Mouse (Mus musculus) frontal cortex, postnatal 14 days (tissue): ENCODE data around the gene Naa50.
A peak's percentile ranks its signal among the peaks of the same experiment; 100 is the strongest.

Source experiments
- DNase-seq, 2 experiments: peaks; one replicate each; pipeline ENCODE4 v3.0.0; 2022; ENCODE audit warnings: low spot score in 2 of 2

Naa50 gene

GRCm38 (mm10) chr16:44140186-44140787 is 657 bp downstream of the Naa50 start:
- DNase-seq = peak; percentile 49 to 71

DNA sequence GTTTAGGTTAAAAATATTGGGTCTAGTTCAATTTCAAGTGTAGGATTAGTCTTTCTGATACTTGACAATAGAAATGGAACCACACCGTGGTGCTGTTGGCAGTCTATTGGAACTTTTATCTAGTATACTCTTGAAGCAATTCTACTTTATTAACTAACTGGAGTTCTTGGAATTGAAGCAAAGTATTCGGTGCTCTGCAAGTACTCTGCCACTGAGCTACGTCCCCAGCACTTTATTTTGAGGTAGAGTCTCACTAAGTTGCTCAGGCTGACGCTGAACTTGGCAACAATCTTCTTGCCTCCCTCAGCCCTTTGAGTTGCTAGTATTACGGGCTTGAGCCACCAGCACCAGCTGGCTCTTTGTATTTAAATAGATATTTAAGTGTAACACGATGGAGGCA is 1.9 kb downstream of the Naa50 start:
- DNase-seq = no peak

GRCm38 (mm10) chr16:44149002-44149767 is 9.6 kb downstream of the Naa50 start:
- DNase-seq = no peak

DNA sequence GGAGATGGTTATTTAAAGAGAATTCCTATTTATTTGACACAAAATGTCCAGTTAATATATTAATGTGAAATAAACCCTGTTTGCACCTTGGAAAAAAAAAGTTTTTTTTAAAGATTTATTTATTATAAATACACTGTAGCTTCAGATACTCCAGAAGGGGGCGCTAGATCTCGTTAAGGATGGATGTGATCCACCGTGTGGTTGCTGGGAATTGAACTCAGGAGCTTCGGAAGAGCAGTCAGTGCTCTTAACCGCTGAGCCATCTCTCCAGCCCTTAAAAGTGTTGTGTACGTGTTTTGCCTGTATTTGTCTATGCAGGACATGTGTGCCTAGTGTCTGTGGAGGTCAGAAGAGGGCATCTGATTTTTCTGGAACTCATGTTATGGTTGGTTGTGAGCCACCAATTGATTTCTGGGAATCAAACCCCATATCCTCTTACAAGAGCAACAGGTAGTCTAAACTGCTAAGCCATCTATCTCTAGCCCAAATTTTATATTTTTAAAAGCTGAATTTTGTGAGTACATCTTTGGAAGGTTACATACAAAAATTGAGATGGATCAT is 14.9 kb downstream of the Naa50 start:
- DNase-seq = no peak

DNA sequence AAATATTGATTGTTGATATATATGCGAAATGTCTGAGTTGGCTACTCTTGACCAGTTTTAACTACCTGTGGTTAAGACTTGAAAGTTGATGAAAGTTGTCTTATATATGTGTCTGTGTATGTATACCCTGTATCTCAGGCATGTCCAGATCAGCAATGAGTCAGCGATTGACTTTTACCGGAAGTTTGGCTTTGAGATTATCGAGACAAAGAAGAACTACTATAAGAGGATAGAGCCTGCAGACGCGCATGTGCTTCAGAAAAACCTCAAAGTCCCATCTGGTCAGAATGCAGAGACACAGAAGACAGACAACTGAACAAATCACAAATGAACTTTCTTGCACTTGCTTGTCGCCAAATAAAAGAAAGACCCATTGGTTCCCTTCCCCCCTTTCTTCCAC is 19.7 kb downstream of the Naa50 start:
- DNase-seq = no peak

GRCm38 (mm10) chr16:44163831-44164230 is 24.2 kb downstream of the Naa50 start:
- DNase-seq = no peak

DNA sequence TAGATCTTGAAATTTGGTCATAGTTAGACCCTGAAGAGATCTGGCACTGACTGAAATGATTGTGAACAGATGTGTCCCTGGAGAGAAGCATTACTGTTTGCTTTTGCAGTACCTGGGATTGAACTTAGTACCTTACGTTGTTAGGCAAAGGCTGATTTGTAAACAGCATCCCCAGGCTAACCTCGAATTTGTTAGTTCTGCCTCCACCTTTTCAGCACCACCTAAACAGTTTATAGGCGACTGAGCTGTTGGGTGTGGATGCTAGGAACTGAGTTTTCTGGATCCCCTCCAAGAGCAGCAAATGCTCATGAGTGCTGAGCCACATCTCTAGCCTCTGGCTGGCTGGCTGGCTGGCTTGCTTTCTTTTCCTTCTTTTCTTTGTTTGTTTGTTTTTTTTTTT is 25.6 kb downstream of the Naa50 start:
- DNase-seq = no peak

- no peak for DNase-seq
Measured at GRCm38 (mm10) chr16:44168990-44169389, 29.4 kb downstream of the Naa50 start.

- peak; percentile 97 to 98 for DNase-seq
Measured at GRCm38 (mm10) chr16:44172297-44173154, 32.9 kb downstream of the Naa50 start.

DNA sequence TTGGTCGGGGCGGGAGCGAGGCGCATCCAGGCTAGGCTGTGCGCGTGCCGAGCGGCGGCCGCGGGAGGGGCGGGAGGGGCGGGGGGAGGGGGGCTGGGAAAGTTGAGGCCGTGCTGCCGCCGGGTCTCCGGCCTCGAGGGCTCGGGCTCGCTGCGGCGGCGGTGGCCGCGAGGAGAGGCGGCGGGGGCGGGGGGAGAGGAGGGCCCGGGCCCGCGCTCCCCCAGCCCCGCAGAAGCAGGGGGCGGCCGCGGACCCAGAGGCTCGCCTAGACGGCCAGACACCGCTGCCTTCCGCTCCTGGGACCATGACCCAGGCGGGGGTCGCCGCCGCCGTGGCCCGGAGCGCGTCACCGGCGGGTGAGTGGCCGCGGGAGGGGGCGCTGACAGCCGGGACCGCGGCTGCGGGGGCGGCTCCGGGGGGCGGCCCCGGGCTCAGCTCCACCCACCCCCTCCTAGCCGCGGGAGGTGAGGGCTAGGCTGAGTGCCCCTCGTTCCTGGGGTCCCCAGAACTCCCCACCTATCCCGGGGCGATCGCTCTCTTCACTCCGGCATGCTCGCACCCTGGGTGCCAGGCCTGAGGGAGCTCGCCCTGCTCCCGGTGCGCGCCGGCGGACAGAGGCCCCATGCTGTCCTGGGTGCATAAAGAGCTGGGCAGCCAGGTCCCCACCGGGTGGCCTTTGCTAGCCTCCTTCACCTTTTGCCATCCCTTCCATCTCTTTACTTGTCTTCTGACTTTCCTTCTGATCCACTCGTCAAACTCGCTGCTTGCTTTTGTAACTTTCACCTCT is 33.7 kb downstream of the Naa50 start, which contains the start of gene Usf3:
Gene Usf3 (plus strand): TSS at position 92 of the 787 bp plus-strand sequence.
- DNase-seq = peak; percentile 26 to 40

DNA sequence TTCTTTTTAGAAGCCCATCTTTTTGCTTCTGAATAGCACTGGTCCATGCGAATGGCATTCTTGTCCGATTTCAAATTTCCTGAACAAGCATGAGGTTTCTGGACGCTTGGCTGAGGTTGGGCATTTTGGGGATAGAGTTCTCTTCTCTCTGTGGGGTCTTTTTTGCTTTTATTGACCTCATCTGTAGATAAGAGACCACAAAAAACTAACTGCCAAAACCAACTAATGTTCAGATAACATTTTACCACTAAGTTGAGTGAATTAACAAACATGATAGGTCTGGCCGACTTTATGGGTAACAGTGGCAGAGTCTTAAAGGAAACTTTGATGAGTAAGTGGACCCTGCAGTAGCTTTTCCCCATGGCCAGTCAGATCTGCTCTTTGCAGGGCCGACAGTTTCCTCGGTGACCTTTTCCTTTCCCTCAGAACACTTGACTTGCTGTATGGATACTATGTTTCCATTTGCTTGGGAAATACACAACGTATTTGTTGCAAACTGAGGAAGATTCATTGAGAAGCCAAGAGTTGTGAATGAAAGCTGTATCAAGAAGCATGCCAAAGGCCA is 34.4 kb downstream of the Naa50 start:
- DNase-seq = no peak

DNA sequence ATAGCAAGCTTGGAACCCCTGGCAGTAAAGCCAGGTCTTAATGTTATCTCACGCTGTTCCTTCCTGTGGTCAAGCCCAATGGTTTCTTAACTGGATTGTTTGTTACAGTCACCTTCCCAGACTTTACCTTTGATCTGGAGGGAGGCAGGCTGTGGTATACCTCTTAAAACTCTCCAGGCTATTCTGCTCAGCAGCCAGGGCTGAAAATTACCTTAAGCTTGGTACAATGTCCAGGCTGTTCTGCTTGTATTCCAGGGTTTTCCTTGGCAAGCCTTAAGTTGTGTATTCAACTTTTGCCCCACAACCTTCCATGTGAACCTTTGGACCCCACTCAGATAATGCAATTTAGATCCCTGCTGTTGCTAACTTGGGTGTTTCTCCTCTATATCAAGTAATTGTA is 35.4 kb downstream of the Naa50 start:
- DNase-seq = no peak

GRCm38 (mm10) chr16:44176511-44176910 is 36.9 kb downstream of the Naa50 start:
- no peak for DNase-seq

GRCm38 (mm10) chr16:44178555-44178954 is 38.9 kb downstream of the Naa50 start:
- no peak for DNase-seq

DNA sequence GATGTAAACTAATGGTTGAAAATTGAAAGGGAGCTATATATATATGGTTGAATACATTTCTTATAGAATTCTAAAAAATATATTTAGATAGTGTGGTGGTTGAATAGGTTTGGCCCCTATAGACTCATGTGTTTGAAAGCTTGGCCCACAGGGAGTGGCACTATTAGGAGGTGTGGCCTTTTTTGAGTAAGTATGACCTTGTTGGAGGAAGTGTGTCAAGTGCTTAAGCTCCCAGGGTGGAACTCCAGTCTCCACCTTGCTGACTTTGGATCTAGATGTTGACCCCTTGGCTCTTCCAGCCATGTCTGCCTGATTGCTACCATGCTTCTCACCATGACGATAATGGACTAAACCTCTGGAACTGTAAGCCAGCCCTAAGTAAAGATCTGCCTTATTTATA is 43.0 kb downstream of the Naa50 start:
- no peak for DNase-seq

- DNase-seq = no peak
Measured at GRCm38 (mm10) chr16:44184769-44185168, 45.1 kb downstream of the Naa50 start.

GRCm38 (mm10) chr16:44187172-44187571 is 47.5 kb downstream of the Naa50 start:
- DNase-seq = no peak

GRCm38 (mm10) chr16:44188766-44189165 is 49.1 kb downstream of the Naa50 start:
- no peak for DNase-seq

- no peak for DNase-seq
Measured at GRCm38 (mm10) chr16:44190032-44190431, 50.4 kb downstream of the Naa50 start.

DNA sequence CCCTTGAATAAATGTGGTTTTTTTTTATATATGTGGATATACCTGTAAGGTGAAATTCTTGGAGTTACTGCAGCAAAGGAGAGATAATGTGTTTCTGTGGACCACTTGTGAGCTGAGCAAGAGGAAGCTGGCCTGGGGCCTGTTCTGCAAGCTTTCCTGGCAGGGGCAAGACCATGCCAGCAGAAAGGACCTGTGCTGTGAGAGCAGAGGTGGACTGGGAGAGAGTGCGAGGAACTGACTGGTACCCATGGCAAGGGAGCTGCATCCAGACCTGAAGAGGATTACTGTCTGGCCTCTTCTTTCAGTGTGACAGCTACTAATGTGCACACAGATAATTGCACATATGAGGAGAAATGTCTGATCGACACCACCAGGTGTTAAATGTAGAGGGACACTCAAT is 51.3 kb downstream of the Naa50 start:
- DNase-seq = no peak
